Mouse (Mus musculus) small intestine, adult 2 months (tissue): ENCODE measurements at regions not wholly inside any gene's neighbourhood (a gene's known extent, or its start where the extent isn't known, plus 50 kb on each side); places are given as distances from the start of the nearest gene placed in this dataset.

Source experiments
- CTCF ChIP-seq: fragments of 200-500 bp; IDR thresholded peaks from 2 replicates; pipeline ENCODE4 v1.5.1; 2012; ENCODE audit warnings: low read depth, mild to moderate bottlenecking, control low read depth, inconsistent platforms, low read length, moderate library complexity, mixed read lengths; ENCODE audit not compliant: insufficient replicate concordance, insufficient read length; ENCODE audit errors: extremely low read depth
- POLR2A ChIP-seq: fragments of 200-500 bp; IDR thresholded peaks from 2 replicates; pipeline ENCODE4 v1.6.1; 2012; ENCODE audit warnings: low read depth, mild to moderate bottlenecking, control low read depth, inconsistent platforms, low read length, moderate library complexity

DNA sequence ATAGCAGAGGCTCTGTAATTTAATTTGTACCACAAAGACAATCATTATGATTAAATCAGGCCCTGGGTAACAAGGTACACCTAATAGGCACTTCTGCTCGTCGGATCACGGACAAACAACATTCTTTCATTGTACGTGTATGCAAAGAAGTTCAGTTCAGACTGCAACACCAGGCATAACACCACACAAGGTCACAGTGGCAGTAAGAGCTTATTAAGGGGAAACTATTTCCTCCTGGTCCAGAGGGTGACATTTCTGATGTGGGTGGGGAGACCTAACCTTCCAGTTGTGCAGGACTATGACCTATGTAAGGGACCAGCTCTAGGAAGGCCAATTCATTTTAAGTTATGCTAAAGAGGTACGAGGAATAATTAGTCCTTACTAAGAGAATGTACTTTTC is 225.0 kb upstream of the Gm9747 start:
- TF ChIP-seq CTCF (no peak), POLR2A (no peak)
